Mouse (Mus musculus) adrenal gland, postnatal 10 days (tissue): ENCODE results near the gene Naip1. TPM values are rescaled to one million over a fixed set of nuclear protein-coding genes. Genes with fewer than 3 reads are reported as not detected.
"Not testable (repeated sequence)": the region's sequence is repeated elsewhere in the genome, so short reads cannot be mapped to it uniquely, and the experiment has no call there.

Source experiments
- DNase-seq: peaks from one replicate; pipeline ENCODE4 v3.0.0; 2021; ENCODE audit warnings: mixed read lengths
- total RNA-seq, 2 experiments: library from RNA; stranded (reverse); gene quantifications; 2 replicates each; pipeline ENCODE4 v1.2.3; 2021

The Naip1 gene
- total RNA-seq, 2 experiments from 2014 or later: 0.09 to 0.15 TPM

- not testable (repeated sequence) for DNase-seq
Measured at GRCm38 (mm10) chr13:100402930-100403637, 49.6 kb downstream of the Naip1 start.

GRCm38 (mm10) chr13:100391021-100391420, 61.6 kb downstream of the Naip1 start:
- peak; percentile 50 for DNase-seq

- no peak for DNase-seq
Measured at GRCm38 (mm10) chr13:100370536-100370935, 82.1 kb downstream of the Naip1 start.

Other genes with a start within 250 kb of the Naip1 start
- 1 to 10 TPM; 1.7 to 2.7 TPM for gene Naip5, start 206.5 kb downstream of the Naip1 start, total RNA-seq
- gene Naip6, start 135.2 kb downstream of the Naip1 start, total RNA-seq: under 1 TPM; 0.57 to 0.61 TPM
- 10 to 100 TPM; 32.7 to 35.0 TPM for gene Gtf2h2, start 39.7 kb upstream of the Naip1 start, total RNA-seq
- gene Ocln, start 99.8 kb upstream of the Naip1 start, total RNA-seq: 1 to 10 TPM; 8.0 to 8.3 TPM
- gene Marveld2, start 164.1 kb upstream of the Naip1 start, total RNA-seq: 1 to 10 TPM; 1.4 to 1.8 TPM
- 10 to 100 TPM; 75.2 to 80.4 TPM for gene Ak6, start 198.1 kb upstream of the Naip1 start, total RNA-seq
- gene Rad17, start 198.2 kb upstream of the Naip1 start, total RNA-seq: 10 to 100 TPM; 20.4 to 21.4 TPM
- 10 to 100 TPM; 15.4 to 19.5 TPM for gene Taf9, start 198.7 kb upstream of the Naip1 start, total RNA-seq
- gene Ccdc125, start 216.8 kb upstream of the Naip1 start, total RNA-seq: 1 to 10 TPM; 3.9 to 4.3 TPM